Mouse (Mus musculus): ENCODE data around the gene Narfl.

Narfl gene

DNA sequence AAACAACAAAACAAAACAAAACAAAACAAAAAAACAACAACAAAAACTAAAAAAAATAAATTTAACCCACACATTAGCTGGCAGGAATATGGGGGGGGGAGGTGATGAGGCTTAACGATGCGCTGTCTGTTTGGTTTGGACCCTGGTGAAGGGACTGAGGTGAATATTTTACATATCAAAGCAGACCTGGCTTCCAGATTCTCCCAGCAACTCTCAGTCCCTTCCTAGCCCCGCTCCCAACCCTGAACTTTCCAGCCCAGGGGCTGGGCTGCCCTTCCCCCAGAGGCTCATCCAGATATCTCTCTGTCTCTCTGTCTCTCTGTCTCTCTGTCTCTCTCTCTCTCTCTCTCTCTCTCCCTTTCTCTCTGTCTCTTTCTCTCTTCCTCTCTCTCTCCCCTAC, 11.0 kb upstream of the Narfl start:
- DNase-seq (ENCODE audit: low read depth, low spot score): no peak

DNA sequence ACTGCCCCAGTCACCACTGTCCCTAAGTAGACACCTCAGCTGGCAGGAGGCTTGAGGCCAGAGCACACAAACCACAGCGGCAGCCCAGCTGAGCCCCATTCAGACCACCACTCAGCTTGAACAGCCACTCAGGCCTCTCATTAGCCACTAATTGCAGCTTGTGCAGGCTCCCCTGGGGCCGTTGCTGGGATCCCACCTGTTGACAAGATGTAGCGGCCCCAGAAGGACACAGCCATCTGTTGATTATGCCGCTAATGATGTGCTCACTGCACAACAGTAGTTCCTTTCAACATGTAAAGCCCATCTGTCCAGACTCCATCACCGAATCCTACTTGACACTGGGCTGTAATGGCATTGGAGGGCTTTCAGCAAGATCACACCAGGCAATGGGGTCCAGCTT, 7.7 kb upstream of the Narfl start:
- DNase-seq (ENCODE audit: low read depth, low spot score): no peak

DNA sequence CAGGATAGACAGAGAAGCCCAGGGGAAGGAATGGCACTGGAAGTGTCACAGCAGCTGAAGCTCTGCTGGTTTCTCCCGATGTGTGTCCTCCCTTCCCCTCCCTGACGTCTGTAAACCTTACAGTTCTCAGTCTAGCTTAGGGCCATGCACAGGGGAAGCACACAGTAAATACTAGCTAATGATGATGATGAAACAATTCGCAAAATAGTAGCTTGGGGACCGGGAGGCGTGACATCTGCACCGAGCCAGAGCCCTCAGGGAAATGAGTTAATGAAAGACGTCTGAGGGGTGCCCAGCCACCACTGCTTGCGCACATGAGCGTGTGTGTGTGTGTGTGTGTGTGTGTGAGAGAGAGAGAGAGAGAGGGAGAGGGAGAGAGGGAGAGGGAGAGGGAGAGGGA, 4.2 kb upstream of the Narfl start:
- no peak for DNase-seq (ENCODE audit: low read depth, low spot score)

DNA sequence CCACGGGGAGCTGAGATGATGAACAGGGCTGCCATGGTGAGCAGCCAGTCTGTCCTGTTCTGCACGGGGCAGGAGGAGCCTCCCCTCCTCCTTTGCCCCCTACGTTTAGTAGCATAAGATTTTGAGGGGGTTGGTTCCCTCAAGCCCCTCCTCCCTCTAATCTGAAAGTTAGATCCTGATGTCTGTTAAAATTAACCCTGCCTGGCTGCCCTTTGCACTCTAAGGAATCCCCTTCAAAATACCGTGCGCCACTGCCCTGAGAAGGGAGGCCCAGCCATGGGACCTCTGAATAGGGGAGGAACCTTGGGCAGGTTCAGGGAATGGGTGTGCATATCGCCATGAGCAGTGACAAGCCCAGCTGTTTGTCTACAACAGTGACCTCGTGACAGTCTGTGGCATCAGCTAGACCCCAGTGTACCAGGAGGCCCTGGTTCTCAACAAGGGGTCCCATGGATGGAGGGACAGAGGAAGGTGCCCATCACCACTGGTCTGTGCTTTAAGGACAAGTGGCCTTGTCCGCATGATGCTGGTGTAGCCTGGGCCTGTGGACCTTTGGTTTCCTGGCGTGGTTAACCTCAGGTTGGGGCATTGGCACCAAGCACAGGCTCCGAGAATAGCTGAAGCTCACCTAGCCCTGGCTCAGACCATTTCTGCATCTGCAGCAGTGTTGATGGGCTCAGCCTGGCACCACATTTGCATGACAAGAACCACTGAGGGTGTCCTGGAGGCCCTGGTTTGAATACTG, 1.9 kb downstream of the Narfl start:
- no peak for DNase-seq (ENCODE audit: low read depth, low spot score)

DNA sequence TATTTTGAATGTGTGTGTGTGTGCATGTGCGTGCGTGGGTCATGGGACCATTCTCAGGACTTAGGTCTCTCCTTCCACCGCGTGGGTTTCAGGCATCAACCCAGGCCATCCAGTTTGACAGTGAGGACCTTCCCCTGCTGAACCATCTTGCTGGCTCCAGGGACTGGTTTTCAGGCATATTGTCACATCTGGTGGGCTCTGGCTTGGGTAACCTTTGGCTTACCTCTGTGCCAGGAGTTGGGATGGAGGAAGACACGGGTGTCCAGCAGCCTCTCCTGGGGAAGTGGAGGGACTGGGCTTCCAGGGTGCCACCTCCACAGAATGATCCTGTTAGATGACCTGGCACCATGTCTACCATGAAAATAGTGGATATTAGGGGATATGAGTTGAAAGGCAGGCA, 4.4 kb downstream of the Narfl start:
- no peak for DNase-seq (ENCODE audit: low read depth, low spot score)

DNA sequence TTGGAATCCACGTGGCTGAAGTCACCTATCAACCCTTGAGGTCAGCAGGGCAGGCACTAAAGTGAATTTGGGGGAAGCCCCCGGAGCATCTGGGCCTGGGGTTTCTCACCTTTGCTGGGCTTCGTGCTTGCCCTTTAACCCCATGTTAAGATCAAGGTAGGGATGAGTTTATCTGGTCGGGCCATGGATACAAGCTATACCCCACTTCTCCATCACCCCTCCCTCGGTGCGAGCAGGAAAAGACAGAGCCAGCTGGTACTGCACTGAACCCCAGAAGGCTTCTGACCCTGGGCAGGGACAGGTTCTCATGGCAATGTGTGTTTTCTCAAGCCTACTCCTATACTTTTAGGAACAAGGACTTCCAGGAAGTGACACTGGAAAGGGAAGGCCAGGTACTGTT, 7.8 kb downstream of the Narfl start:
- DNase-seq (ENCODE audit: low read depth, low spot score): no peak

DNA sequence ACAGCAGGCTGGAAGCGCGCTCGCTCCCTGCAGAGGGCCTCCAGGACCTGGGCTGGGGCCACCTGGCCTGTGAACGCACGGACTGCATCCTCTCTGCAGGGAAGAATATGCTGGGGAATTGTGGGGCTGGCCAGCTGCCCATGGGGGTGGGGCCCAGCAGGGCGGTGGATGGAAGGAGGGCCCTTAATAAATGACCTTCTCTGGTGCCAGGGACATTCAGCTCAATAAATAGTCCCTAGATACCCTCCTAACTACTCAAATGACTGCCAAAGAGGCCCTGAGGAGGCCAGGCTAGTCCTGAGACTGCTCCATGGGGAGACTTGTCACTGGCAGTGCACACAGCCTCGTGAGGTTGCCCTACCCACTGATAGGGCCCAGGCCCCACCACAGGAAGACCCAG, 9.5 kb downstream of the Narfl start:
- DNase-seq (ENCODE audit: low read depth, low spot score): no peak

DNA sequence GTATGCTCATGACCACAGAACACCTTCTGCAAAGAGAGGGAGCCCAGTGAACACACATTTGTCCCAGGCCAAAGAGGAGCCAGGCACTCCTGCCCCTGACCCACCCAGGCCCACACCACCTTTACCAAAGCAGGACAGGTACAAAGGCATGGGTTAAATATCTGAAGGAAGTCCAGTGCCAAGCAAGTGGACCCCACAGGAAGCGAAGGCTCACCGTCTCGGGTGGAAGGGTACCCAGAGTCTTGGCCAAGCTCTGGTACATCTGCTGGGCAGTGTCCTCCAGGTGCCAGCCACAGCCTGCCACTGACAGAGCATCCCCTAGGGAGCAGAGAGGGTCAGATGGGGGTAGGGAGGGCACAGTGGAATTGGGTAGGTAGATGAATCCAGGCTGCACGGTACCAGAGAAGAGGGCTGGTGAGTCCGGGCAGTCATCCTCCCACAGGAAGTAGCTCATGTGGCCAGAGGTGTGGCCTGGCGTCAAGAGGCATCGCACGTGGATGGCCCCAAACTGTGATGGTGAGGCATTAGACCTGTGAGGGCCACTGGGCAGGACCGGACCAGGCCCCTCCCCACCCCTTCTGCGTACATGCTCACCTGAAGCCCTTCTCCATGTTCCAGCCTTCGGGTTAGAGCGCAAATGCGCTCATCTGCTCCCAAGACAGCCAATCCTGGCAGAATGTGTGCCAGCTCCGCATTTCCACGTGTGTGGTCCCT, 10.4 kb downstream of the Narfl start:
- DNase-seq (ENCODE audit: low read depth, low spot score): no peak

DNA sequence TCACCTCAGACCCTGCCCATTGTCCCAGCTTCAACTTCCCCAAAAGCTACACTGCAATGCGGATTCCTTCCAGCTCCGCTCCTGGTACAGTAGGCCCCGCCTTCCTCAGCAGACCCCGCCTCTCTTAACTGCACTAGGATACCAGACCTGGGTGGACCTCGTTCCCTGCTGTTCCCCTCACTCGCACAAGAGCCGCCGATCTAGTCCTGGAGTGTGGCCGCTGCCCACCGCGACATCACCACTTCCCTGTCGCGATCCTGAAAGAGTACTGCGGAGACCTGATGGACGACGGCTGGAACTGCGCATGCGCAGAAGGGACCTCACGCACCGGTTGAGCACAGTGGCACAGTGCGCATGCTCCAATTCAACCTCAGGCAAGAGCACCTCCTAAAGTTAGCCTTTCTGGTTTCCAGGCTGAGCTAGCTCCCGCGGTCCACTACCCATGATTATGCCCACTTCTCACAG, 11.7 kb downstream of the Narfl start, which contains the start of gene Haghl:
TSS of gene Haghl (minus strand) at position 393 of the 465 bp plus-strand sequence.
- DNase-seq (ENCODE audit: low read depth, low spot score): peak; percentile 96

DNA sequence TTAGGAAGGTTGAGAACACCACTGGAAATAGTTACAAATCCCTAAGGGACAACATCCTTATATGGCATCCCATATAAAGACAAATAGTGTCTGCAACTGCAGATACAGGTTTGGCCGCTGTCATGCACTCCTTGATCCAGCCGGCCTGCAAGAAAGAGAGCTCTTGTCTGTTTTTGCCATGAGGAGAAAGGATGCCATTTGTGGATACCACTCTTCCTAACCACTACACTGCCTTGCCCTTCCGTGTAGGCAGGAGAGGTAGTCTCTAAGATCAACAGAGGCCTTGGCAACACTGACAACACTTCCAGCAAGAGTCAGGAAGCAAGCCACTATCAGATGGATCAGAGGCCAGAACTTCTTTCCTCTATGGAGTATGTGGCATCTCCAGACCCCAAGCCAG, 12.7 kb downstream of the Narfl start, which contains the start of gene Ccdc78:
TSS of gene Ccdc78 (plus strand) at position 301 of the 400 bp plus-strand sequence.
- no peak for DNase-seq (ENCODE audit: low read depth, low spot score)

DNA sequence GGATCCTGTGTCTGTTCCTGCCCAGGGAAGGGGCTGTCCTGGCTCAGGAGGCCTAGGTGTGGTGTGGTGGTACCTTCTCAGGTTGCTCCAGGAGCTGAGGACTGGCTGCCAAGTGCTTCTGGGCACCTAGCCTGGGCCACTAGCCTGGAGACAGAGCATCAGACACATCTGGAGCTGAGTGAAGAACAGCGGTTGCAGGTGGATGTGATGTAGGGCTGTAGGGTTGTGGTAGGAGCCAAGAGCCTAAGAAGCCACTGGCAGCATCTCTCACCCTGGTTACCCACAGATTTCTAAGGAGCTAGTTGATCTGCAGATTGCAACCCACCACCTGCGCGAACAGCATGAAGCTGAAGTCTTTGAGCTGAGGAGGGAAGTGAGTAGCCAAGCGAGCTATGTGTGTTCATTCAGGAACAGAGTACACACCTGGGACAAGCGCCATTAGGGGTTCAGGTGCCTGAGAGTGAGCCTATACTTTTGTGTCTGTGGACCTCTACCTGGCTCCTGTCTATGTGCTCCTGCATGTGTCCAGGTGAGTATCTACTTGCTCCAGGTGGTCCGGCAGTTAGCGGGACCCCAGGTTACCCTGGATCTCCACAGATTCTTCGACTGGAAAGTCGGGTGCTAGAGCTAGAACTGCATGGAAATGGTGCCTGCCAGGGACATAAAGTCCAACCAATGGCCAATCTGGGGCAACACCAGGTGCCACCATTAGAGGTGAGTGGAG, 13.4 kb downstream of the Narfl start:
- no peak for DNase-seq (ENCODE audit: low read depth, low spot score)

DNA sequence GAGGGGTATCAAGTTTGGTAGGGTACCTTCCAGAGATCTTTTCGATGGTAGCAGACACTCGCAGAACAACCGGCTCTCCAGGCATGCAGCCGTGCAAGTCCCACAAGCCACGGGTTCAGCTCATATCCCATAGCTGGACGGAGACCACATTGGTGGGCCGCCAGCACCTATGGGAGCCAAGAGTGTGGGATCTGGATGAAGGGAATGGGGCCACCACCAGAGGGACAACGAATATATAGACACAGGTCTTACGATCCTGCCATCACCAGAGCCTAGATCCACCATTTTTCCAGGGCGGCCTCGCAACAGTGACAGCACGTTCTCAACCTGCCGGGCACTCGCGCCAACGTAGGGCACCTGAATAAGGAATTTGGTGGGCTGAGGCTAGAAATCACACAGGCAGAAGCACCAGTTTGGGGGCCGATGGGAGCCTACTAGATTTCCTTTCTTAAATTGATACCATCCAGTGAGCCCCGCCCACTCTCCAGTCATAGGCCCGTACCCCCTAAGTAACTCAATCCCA, 17.8 kb downstream of the Narfl start:
- no peak for DNase-seq (ENCODE audit: low read depth, low spot score)

DNA sequence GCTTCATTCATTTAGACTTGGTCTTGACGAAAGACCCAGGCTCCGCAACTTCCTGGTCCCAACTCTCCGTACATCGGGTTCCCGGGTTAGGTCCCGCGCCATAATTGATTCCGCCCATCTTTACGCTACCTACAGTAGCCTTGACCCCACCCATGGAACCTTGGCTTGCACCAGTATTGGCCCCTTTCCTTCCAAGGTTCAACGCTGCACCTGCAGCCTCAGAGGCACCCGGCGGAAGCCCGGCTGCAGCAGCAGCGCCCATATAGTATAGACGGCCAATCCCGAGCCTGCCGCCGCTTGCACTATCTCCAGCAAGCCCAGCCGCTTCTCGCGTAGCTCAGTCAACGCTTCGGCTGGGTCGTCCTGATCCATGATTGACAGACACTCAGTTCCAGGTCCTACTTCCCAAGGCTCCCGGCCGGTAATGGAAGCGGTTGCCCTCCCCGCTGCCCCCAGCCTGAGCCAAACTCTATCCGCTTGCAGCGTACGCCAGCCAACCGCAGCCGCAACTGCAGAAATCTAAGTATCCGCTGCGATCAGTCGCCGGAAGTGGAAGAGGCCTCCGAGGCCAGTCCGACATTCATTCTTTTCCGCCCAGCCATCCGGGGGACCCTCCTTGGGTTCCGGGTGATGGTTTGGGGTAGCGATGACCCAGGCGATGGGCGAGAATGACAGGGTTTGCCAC, 18.4 kb downstream of the Narfl start:
- peak; percentile 60 for DNase-seq (ENCODE audit: low read depth, low spot score)

DNA sequence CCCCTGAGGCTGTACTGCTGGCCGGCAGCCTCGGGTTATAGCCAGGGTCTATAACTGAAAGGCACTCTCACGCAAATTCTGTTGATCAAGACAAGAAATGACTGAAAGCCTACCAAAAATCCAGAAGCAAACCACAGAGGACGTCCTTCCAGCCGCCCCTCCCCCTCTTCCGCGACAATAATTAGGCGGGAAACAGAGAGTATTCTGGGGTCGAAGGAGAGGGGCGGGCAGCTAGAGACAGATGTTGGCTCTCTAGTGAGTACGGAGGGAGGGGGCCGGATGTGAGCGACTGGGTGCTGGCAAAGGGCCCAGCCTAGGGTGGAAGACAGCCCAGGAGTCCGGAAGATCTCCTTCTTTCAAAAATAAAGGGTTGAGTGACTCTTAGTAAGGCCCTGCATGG, 19.0 kb downstream of the Narfl start, which contains the start of gene Fam173a:
TSS of gene Fam173a (minus strand) at position 287 of the 400 bp plus-strand sequence.
- DNase-seq (ENCODE audit: low read depth, low spot score): peak; percentile 66

DNA sequence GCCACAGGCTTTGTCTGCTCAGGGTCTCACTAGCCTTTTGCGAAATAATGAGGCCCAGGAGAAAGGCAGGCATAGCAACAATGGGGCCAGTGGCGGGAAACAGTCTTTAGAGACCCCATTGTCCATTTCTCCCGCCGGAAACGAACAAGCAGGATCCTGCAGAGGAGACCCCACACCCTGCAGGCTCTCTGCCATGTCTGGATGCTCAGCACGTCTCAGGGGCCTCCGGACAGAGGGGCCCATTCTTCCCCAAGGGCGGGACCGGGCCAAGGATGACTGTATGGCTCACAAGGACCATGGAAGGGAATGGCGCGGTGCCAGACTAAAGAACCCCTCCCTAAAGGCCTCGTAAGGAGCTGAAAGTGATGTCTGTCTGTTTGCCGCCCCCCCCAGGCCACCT, 20.6 kb downstream of the Narfl start:
- DNase-seq (ENCODE audit: low read depth, low spot score): no peak

DNA sequence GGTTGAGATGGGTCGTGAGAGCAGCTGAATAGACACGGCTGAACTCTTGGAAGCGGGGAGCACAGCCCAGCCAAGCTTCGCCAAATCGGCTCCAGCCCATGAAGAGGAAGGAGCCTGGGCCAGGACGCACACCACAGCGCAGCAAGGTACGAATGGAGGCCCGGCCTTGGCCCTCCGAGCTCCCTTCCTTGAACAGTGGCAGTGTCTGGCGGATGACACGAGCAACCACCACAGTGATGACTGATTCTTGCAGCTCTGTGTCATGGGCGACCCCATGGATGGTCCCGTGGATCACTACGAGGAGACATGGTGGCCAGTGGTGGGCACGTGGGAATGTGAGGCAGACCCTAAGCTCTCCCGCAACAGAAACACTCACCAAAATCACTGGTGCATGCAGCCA, 21.4 kb downstream of the Narfl start:
- no peak for DNase-seq (ENCODE audit: low read depth, low spot score)

DNA sequence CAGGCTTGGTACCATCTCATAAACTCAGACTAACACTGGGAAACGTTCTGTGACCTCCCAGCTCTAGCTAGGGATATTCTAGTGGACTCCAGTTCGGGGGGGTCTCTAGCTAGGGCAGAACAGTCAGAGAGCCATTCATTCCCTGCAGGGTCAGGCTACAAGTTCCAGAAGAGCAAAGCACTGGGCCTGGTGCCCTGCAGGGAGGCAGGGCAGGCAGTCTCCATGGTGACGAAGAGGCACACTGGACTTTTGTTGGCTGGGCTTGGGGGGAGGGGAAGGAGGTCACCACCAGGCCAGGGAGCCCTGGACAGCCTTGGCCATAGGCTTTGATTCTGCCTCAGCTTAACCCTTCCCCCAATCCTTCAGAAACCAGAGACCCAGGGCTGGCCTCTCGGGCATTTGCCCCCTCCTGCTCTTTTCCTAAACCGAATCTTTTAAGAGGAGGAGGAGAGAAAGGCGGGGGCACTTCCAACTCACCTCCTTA, 22.1 kb downstream of the Narfl start, which contains the start of gene AC134908.4:
TSS of gene AC134908.4 (minus strand) at position 51 of the 484 bp plus-strand sequence.
- DNase-seq (ENCODE audit: low read depth, low spot score): no peak

DNA sequence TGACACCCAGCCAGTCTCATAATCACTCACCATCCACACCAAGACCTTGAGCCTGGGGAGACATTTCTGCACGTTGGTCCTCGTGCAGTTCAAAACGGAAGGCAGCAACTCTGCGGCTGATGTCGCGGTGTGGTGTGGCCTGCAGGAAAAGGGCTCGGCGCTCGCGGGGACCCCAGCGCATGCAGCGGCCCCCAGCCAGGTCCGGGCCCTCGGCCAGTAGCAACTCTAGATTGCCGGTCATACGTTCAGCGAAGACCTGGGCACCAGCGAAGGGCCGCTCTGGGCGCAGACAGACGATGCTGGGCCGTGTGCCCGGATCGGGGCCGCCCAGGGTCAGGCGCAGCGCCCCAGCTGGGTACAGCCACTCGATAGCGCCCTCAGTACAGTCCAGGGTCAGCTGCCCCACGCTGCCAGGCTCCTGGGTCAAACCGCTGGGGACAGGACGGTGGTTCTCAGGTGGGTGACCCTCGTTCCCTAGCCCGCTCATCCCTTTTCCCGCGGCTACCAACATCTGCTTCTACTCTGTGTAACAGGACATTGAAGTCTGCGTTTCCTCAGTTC, 22.7 kb downstream of the Narfl start:
- peak; percentile 62 for DNase-seq (ENCODE audit: low read depth, low spot score)

DNA sequence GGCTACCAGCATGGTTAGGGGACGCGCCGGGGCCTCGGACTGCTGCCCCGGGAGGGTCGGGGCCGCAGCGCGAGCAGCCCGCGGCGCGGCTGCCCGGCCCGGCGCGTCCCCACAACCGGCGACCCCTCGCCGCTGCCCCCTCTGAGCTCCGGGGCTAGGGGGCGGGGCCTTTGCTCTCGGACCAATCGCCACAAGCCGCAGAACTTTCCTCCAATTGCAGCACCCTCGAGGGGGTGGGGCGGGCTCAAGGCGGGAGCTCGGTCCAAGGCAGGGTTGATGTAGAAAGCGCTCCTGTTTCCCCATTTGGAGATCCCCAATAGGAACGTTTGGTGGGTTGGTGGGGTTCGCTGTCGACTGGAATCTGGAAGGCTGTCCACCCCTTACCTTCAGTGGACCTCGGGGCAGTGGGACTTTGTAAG, 23.4 kb downstream of the Narfl start, which contains the start of gene Metrn:
TSS of gene Metrn (minus strand) at position 186 of the 419 bp plus-strand sequence.
- DNase-seq (ENCODE audit: low read depth, low spot score): peak; percentile 64

DNA sequence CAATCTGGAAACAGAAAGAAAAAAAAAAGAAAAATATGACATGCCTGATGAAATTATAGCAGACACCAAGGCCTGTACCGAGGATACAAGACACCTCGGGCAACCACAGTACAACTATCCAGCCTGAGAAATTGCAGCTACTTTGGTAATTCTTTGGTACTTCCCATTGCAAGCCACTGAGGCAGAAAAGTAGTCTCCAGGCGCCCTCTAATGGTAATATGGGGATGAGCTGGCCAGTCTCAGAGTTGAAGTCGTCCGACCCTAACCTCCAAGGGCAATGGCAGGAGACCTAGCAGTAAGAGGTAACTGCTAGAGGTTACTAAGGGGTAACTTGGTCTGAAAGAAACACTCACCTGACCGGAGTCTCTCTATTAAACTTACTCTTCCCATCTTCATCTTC, 27.5 kb downstream of the Narfl start:
- no peak for DNase-seq (ENCODE audit: low read depth, low spot score)
